Mouse (Mus musculus): Measurements from ENCODE around the gene Lyzl6. TPM values are rescaled to one million over a fixed set of nuclear protein-coding genes. Genes with fewer than 3 reads are reported as not detected.

Gene Lyzl6
- polyA plus RNA-seq, 2 experiments = not detected

- H3K9ac ChIP-seq (replicated peaks) = no peak overlapping the region
These were observed 12.7 kb upstream of the Lyzl6 start for GRCm38 (mm10) chr11:103651426-103651825.

GRCm38 (mm10) chr11:103649983-103650493 is 11.3 kb upstream of the Lyzl6 start:
- WGBS (ENCODE audit: insufficient replicate concordance) = 1% methylated on average over 37 of the region's 37 CpGs
- H3K9ac ChIP-seq (replicated peaks) = no peak overlapping the region
- H3K4me3 ChIP-seq (ENCODE audit: insufficient read depth in 1 of 2, low read depth in 2 of 2, low read length in 2 of 2) = no peak overlapping the region
- no peak overlapping the region for H3K27ac ChIP-seq
- TF ChIP-seq EP300 (IDR thresholded peaks at IDR 0.05; ENCODE audit: low read depth) = no peak
- no peak for TF ChIP-seq CTCF (IDR thresholded peaks at IDR 0.05; ENCODE audit: low read depth)
- no peak overlapping the region for H3K4me2 ChIP-seq (ENCODE audit: low read depth)
- H3K9me3 ChIP-seq (ENCODE audit: control insufficient read depth, low read length) = no peaks in the 10 kb centered on the region
- DNase-seq (ENCODE audit: low read depth in 3 of 3, low spot score in 3 of 3) (no peak), ATAC-seq (ENCODE audit: insufficient read depth) (no peak)
- H3K4me1 ChIP-seq (replicated peaks; ENCODE audit: control insufficient read depth in 2 of 2, insufficient read depth in 2 of 2, low read length in 1 of 2) = no peaks in the 10 kb centered on the region
- H3K27me3 ChIP-seq (ENCODE audit: control insufficient read depth, insufficient read depth, low read length) = peaks cover 42% of the 10 kb centered on the region
- H3K36me3 ChIP-seq (replicated peaks; ENCODE audit: control insufficient read depth, insufficient read depth, low read depth) = no peaks in the 10 kb centered on the region

More at GRCm38 (mm10) chr11:103651426-103651825, 12.7 kb upstream of the Lyzl6 start:
- TF ChIP-seq CTCF (IDR thresholded peaks at IDR 0.05; ENCODE audit: low read depth) (no peak), EP300 (IDR thresholded peaks at IDR 0.05; ENCODE audit: low read depth) (no peak)
- Histone ChIP-seq H3K9me3 (ENCODE audit: control insufficient read depth, low read length) (no peaks in the 10 kb centered on the region), H3K27ac (no peak overlapping the region), H3K4me3 (ENCODE audit: insufficient read depth in 1 of 2, low read depth in 2 of 2, low read length in 2 of 2) (no peak overlapping the region), H3K4me2 (ENCODE audit: low read depth) (no peak overlapping the region), H3K27me3 (ENCODE audit: control insufficient read depth, insufficient read depth, low read length) (peaks cover 42% of the 10 kb centered on the region), H3K36me3 (replicated peaks; ENCODE audit: control insufficient read depth, insufficient read depth, low read depth) (no peaks in the 10 kb centered on the region), H3K4me1 (replicated peaks; ENCODE audit: control insufficient read depth in 2 of 2, insufficient read depth in 2 of 2, low read length in 1 of 2) (no peaks in the 10 kb centered on the region)
- no peak for DNase-seq (ENCODE audit: low read depth in 3 of 3, low spot score in 3 of 3)
- 58% methylated on average over 6 of the region's 6 CpGs for WGBS (ENCODE audit: insufficient replicate concordance)
- ATAC-seq (ENCODE audit: insufficient read depth) = no peak

GRCm38 (mm10) chr11:103649301-103649982 is 10.8 kb upstream of the Lyzl6 start, which contains the start of gene Rprml:
TSS of gene Rprml (plus strand) at chr11:103649570.
- Histone ChIP-seq H3K4me3 (ENCODE audit: insufficient read depth in 1 of 2, low read depth in 2 of 2, low read length in 2 of 2) (no peak within 1 kb of the TSS), H3K27me3 (ENCODE audit: control insufficient read depth, insufficient read depth, low read length) (peaks cover 42% of the 10 kb centered on the region), H3K9ac (replicated peaks) (no peak within 1 kb of the TSS), H3K27ac (no peak within 1 kb of the TSS), H3K9me3 (ENCODE audit: control insufficient read depth, low read length) (no peaks in the 10 kb centered on the region), H3K4me2 (ENCODE audit: low read depth) (peak within 1 kb of the TSS; percentile 11; the same call in 1 of the 2 replicates), H3K4me1 (replicated peaks; ENCODE audit: control insufficient read depth in 2 of 2, insufficient read depth in 2 of 2, low read length in 1 of 2) (no peaks in the 10 kb centered on the region), H3K36me3 (replicated peaks; ENCODE audit: control insufficient read depth, insufficient read depth, low read depth) (no peaks in the 10 kb centered on the region)
- 2% methylated on average over 66 of the region's 71 CpGs for WGBS (ENCODE audit: insufficient replicate concordance)
- no peak for ATAC-seq (ENCODE audit: insufficient read depth)
- no peak for DNase-seq (ENCODE audit: low read depth in 3 of 3, low spot score in 3 of 3)
- TF ChIP-seq EP300 (IDR thresholded peaks at IDR 0.05; ENCODE audit: low read depth) (no peak), CTCF (IDR thresholded peaks at IDR 0.05; ENCODE audit: low read depth) (no peak)

DNA sequence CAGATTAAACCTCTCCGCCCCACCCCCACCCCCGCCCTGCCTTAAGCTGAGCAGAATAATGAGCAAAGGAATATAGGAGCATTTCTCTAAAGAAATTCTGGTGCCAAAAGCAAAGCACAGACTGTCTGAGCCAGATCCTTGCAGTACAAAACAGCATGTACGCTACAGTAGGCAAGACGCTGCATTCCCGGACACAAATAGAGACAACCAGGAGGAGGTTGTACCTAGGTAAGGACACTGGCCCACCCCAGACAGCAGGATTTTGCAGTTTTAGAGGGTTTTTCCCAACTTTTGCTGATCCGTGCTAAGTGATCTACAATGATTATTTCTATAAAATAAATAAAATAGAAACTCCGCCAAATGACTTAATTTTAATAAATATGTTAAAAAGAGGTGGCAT is 10.0 kb upstream of the Lyzl6 start:
- Histone ChIP-seq H3K4me1 (replicated peaks; ENCODE audit: control insufficient read depth in 2 of 2, insufficient read depth in 2 of 2, low read length in 1 of 2) (no peaks in the 10 kb centered on the region), H3K9ac (replicated peaks) (no peak overlapping the region), H3K4me3 (ENCODE audit: insufficient read depth in 1 of 2, low read depth in 2 of 2, low read length in 2 of 2) (no peak overlapping the region), H3K27ac (no peak overlapping the region), H3K27me3 (ENCODE audit: control insufficient read depth, insufficient read depth, low read length) (peaks cover 42% of the 10 kb centered on the region), H3K4me2 (ENCODE audit: low read depth) (no peak overlapping the region), H3K9me3 (ENCODE audit: control insufficient read depth, low read length) (no peaks in the 10 kb centered on the region), H3K36me3 (replicated peaks; ENCODE audit: control insufficient read depth, insufficient read depth, low read depth) (no peaks in the 10 kb centered on the region)
- ATAC-seq (ENCODE audit: insufficient read depth) (no peak), DNase-seq (ENCODE audit: low read depth in 3 of 3, low spot score in 3 of 3) (no peak)
- TF ChIP-seq CTCF (IDR thresholded peaks at IDR 0.05; ENCODE audit: low read depth) (no peak), EP300 (IDR thresholded peaks at IDR 0.05; ENCODE audit: low read depth) (no peak)
- 29% methylated on average over 7 of the region's 7 CpGs for WGBS (ENCODE audit: insufficient replicate concordance)

- no peak for ATAC-seq (ENCODE audit: insufficient read depth)
- 5% methylated on average over 11 of the region's 11 CpGs for WGBS (ENCODE audit: insufficient replicate concordance)
- TF ChIP-seq CTCF (IDR thresholded peaks at IDR 0.05; ENCODE audit: low read depth) = no peak
- TF ChIP-seq EP300 (IDR thresholded peaks at IDR 0.05; ENCODE audit: low read depth) = no peak
These were observed 9.4 kb upstream of the Lyzl6 start for GRCm38 (mm10) chr11:103647921-103648620.

More at GRCm38 (mm10) chr11:103647921-103648620, 9.4 kb upstream of the Lyzl6 start:
- H3K27ac ChIP-seq = no peak overlapping the region
- H3K36me3 ChIP-seq (replicated peaks; ENCODE audit: control insufficient read depth, insufficient read depth, low read depth) = no peaks in the 10 kb centered on the region
- no peak overlapping the region for H3K9ac ChIP-seq (replicated peaks)
- no peaks in the 10 kb centered on the region for H3K9me3 ChIP-seq (ENCODE audit: control insufficient read depth, low read length)
- no peak for DNase-seq (ENCODE audit: low read depth in 3 of 3, low spot score in 3 of 3)
- no peak overlapping the region for H3K4me2 ChIP-seq (ENCODE audit: low read depth)
- H3K4me3 ChIP-seq (ENCODE audit: insufficient read depth in 1 of 2, low read depth in 2 of 2, low read length in 2 of 2) = no peak overlapping the region
- H3K27me3 ChIP-seq (ENCODE audit: control insufficient read depth, insufficient read depth, low read length) = peaks cover 42% of the 10 kb centered on the region
- no peaks in the 10 kb centered on the region for H3K4me1 ChIP-seq (replicated peaks; ENCODE audit: control insufficient read depth in 2 of 2, insufficient read depth in 2 of 2, low read length in 1 of 2)
